Mouse (Mus musculus): ENCODE measurements around the gene Mapk1ip1. TPM values are rescaled to one million over a fixed set of nuclear protein-coding genes. Genes with fewer than 3 reads are reported as not detected.

Gene Mapk1ip1
- total RNA-seq (2017) = 41.7 and 49.3 TPM in 2 replicates

- ATAC-seq (ENCODE audit: extremely low read depth, insufficient number of reproducible peaks, low FRiP score, poor library complexity, severe bottlenecking) = peak; percentile 79
Measured at GRCm38 (mm10) chr7:138845544-138846391, at the start of gene Mapk1ip1, which contains the start of gene Ppp2r2d. Mapk1ip1 (minus strand) TSS chr7:138846273. Ppp2r2d (plus strand) TSS chr7:138846079.

DNA sequence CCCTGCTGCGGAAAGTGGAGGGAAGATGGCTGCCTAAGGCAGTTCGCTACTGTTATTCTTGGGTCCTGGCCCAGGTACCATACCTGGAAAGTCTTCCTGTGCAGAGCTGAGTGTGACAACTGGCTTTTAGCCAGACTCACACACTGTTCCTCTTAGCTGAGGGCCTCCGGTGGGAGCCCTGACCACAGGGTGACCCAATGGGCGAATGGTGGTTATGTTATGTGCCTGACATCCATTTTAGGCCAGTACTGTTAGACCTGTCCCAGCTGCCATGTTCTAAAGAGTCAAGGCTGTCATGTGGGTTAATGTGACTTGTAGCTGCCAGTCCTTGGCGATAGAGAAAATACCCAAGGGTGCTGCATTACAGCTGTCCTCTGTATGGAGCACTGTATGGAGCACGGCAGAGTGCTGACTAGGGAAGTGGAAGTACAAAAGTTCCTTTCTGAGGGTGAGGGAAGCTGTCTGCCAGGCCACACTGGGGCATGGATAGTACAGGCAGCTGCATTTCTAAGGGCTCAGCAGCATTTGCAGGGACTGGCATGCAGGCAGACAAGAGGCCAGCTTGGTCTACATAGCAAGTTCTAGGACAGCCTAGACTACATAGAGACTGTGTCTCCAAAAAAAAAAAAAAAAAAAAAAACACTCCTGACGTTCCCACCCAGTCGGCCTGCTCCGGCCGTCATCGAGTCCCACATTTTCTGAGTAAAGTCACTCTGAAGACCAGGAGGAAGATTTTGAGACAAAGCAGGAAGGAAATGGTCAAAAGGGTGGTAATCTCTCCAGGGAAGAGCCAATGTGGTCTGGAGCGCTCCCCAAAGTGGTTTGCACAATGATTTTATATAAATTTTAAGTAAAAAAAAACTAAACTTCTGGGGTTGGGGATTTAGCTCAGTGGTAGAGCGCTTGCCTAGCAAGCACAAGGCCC is 39.6 kb upstream of the Mapk1ip1 start:
- ATAC-seq (ENCODE audit: extremely low read depth, insufficient number of reproducible peaks, low FRiP score, poor library complexity, severe bottlenecking) = no peak

DNA sequence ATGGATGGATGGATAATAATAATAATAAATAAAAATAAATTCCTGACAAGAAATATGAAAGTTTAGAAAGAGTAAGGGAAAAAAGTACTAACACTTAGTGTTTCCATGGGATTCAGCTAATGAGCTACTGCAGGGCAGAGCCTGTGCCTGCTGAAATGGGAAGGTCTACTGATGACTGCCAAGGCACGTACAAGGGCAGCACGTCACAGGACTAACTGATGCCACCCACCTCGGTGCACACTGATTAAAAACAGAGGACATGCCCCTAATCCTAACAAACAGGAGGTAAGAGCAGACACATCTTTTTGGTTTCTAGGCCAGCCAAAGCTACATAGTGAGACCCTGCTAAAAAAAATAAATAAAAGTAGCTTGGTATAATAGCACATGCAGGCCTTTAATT is 37.7 kb upstream of the Mapk1ip1 start:
- ATAC-seq (ENCODE audit: extremely low read depth, insufficient number of reproducible peaks, low FRiP score, poor library complexity, severe bottlenecking) = no peak

GRCm38 (mm10) chr7:138875031-138875430 is 29.0 kb upstream of the Mapk1ip1 start:
- no peak for ATAC-seq (ENCODE audit: extremely low read depth, insufficient number of reproducible peaks, low FRiP score, poor library complexity, severe bottlenecking)

- ATAC-seq (ENCODE audit: extremely low read depth, insufficient number of reproducible peaks, low FRiP score, poor library complexity, severe bottlenecking) = no peak
Measured at GRCm38 (mm10) chr7:138872956-138873355, 26.9 kb upstream of the Mapk1ip1 start.

DNA sequence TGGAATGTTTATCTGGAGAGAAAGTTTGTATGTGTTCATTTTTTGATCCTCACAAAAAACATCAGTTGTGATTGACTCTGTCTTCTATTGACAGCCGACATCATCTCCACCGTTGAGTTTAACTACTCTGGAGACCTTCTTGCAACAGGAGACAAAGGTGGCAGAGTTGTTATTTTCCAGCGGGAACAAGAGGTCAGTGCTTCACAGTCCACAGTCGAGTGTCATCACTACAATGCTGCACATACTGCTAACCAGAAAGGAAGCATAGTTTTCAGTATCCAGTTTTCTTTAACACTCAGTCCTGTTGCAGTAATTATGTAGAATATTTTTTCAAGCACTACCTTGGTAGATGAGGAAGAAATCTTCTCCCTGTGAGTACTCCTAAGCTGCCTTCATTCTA is 22.2 kb upstream of the Mapk1ip1 start:
- no peak for ATAC-seq (ENCODE audit: extremely low read depth, insufficient number of reproducible peaks, low FRiP score, poor library complexity, severe bottlenecking)

GRCm38 (mm10) chr7:138867286-138867685 is 21.2 kb upstream of the Mapk1ip1 start:
- no peak for ATAC-seq (ENCODE audit: extremely low read depth, insufficient number of reproducible peaks, low FRiP score, poor library complexity, severe bottlenecking)

GRCm38 (mm10) chr7:138864776-138865175 is 18.7 kb upstream of the Mapk1ip1 start:
- ATAC-seq (ENCODE audit: extremely low read depth, insufficient number of reproducible peaks, low FRiP score, poor library complexity, severe bottlenecking) = no peak

DNA sequence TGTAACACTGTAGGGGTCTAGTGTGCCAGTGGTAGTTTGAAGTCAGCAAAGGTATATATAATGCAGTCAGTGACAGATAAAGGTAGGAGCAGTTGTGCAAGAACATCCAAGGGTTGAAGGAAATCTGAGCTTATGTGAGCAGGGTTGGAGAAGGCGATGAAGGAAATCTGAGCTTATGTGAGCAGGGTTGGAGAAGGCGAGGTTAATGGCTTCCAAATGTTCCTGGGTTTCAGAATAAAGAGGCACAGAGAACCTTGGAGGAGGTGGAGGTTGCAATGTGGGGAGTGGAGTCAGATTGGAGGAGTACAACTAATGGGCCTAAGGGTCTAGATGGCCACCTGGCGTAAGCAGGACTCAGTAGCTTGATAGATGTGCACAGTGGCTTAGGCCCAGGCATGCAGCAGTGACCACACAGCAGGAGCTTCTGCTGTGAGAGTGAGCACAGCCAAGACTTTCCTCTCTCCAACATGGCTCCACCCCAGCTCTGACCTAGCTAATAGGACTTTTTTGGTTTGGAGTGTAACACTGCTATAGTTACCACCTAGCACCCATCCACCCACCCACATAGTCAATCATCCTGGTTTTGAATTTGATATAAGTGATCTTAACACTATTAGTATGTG is 18.0 kb upstream of the Mapk1ip1 start:
- no peak for ATAC-seq (ENCODE audit: extremely low read depth, insufficient number of reproducible peaks, low FRiP score, poor library complexity, severe bottlenecking)

GRCm38 (mm10) chr7:138856670-138857069 is 10.6 kb upstream of the Mapk1ip1 start:
- no peak for ATAC-seq (ENCODE audit: extremely low read depth, insufficient number of reproducible peaks, low FRiP score, poor library complexity, severe bottlenecking)

- ATAC-seq (ENCODE audit: extremely low read depth, insufficient number of reproducible peaks, low FRiP score, poor library complexity, severe bottlenecking) = no peak
Measured at GRCm38 (mm10) chr7:138854201-138854600, 8.1 kb upstream of the Mapk1ip1 start.

GRCm38 (mm10) chr7:138853417-138854031 is 7.5 kb upstream of the Mapk1ip1 start:
- ATAC-seq (ENCODE audit: extremely low read depth, insufficient number of reproducible peaks, low FRiP score, poor library complexity, severe bottlenecking) = no peak

GRCm38 (mm10) chr7:138850083-138850482 is 4.0 kb upstream of the Mapk1ip1 start:
- ATAC-seq (ENCODE audit: extremely low read depth, insufficient number of reproducible peaks, low FRiP score, poor library complexity, severe bottlenecking) = no peak

- ATAC-seq (ENCODE audit: extremely low read depth, insufficient number of reproducible peaks, low FRiP score, poor library complexity, severe bottlenecking) = no peak
Measured at GRCm38 (mm10) chr7:138848028-138848920, 2.2 kb upstream of the Mapk1ip1 start.

DNA sequence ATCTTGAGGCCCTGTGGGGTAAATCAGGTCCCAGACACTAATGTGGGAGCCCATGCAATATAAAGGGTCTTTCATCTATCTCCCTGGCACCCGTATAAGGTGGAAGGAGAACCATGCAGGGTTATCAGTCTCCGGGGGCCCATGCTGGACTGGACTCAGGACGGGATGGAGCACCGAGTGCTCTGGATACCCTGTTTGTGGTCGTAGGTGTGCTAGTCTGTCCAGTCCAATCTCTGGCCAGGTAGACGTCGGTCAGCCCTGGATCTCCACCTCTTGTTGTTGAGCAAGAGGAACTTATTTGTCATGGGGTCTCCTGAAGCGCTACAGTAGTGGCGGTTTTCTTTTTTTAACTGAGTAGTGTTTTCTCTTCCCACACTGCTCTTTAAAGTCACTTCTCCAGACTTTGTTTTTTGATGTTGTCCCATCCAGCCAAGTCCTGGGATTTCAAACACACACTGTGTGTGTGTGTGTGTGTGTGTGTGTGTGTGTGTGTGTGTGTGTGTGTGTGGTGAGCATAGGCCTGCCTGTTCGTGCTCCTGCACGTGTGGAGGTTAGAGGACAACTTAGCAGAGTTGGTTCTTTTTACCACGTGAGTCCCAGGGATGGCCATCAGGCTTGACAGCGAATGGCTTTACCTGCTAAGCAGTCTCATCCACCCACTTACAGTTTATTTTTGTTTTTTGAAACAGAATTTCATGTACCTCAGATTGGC is 1.4 kb upstream of the Mapk1ip1 start:
- no peak for ATAC-seq (ENCODE audit: extremely low read depth, insufficient number of reproducible peaks, low FRiP score, poor library complexity, severe bottlenecking)

GRCm38 (mm10) chr7:138846502-138846991 is 474 bp upstream of the Mapk1ip1 start:
- ATAC-seq (ENCODE audit: extremely low read depth, insufficient number of reproducible peaks, low FRiP score, poor library complexity, severe bottlenecking) = no peak

DNA sequence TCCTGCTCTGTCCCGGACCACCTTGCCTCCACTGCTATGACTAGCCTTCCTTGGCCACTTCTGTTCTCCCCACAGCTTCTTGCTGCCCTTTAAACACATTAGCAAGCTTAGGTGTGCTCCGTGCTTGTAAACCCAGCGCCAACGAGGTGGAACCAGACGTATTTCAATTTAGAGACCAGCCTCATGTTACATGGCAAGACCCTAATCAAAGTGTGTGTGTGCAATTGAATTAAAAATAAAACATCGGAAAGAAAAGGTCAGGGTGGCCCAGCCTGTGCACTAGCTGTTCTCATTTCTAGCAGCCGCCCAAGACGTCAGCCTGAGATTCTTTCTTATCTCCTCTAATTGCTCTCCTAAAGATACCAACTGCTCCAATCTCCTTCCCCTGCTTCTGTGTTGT is 962 bp downstream of the Mapk1ip1 start:
- no peak for ATAC-seq (ENCODE audit: extremely low read depth, insufficient number of reproducible peaks, low FRiP score, poor library complexity, severe bottlenecking)
